Mouse (Mus musculus): ENCODE measurements around the gene Igll1.
"Not testable (repeated sequence)": the region's sequence is repeated elsewhere in the genome, so short reads cannot be mapped to it uniquely, and the experiment has no call there.

Gene Igll1

DNA sequence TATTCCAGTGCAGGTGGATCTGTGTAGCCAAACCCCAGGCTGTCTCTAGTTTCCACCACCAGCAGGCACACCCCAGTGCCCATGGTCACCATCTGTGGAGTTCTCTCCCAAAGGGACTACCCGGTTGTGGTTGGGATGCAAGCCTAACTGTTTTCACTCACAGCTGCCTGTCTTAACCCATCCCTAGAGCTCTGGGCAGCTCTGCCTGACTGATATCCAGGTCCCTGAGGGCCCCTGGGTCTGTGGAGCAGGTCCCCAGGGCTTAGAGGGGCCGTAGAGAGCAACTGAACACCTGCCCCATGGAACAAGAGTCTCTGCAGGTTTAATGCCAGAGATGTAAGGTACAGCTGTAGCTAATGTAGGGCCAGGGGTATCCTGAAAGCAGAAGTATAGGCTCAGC is at the start of gene Igll1:
Gene Igll1, minus strand, starts transcription at position 8 of the 400 bp plus-strand sequence.
- DNase-seq (ENCODE audit: extremely low read depth, low read depth), result no peak

DNA sequence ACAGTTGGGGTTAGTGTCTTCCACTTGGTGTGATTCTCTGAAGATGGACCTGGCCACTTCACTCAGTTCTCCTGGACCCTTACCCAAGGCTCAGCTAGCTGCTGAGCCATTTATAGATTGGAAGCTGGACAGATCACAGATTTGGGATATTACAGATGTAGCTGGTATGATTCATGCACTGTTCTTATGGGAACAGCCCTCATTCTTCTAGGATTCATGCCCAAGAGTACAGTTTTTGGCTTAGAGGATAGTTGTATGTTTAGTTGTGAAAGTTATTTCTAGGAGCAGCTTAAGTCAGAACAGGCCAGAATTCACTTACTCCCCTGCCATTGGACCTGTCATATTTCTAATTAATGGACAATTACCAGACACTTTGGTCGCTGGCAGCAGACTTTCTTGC is 49.7 kb upstream of the Igll1 start:
- no peak for DNase-seq (ENCODE audit: extremely low read depth, low read depth)

DNA sequence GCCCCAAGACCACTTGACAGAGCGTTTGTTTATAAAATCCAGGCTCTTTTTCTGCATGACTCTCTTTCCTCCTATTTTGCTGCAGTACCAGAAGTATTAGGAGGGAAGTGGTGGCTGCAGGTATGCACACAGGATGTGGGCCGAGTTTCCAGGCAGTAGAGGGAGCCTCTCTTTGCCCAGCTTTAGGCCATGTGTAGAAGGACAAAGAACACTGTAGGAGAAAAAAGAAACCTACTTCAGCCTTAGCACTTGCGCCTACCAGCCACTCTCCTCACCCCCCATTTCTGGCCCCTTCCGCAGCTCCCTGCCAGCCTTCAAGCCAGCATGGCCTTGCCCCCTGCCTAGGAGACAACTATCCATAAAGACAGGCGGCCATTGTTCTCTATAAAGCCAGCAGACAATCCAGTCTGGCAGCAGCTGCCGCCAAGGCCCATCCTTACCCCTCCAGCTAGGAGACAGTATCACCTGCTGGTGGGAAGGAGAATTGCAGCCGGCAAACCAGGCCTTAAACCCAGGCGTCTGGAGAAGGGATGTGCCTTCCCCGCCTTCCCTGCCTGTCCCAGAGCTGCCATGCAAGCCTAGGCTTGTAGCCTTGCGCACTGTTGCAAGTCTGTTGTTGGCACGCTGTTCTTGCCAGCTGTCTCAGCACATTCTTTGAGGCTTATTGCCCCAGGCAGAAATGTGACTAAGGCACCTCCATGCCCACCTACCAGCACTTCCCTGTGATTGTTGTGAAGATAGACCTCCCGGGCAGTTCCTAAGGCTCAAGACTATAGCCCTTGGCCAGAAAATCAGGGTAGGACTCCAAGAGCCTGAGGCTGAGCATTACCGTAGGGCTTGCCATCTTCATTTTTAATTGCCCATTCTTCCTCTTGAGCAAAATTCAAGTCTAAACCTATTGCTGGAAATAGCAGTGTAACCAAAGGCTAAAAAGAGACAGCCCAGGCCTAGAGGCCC is 48.1 kb upstream of the Igll1 start:
- peak; percentile 19 for DNase-seq (ENCODE audit: extremely low read depth, low read depth)

DNA sequence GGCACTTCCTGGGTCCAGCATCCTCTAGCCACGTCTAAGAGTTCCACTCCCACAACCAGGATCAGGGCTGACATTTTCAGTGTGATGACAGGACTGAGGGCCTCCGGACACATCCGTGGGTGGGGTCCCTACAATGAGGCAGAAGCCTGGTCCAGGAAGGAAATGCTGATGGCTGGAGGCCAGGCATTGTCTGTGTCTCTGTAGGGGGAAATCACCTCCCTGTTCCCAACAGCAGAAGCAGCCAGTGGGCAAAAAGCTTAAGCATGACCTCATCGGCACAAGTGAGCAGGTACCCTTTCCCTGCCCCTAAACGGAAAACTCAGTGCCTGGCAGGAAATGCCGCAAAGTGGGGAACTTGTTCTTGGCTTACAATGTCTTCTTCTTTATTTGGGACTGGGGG is 44.0 kb upstream of the Igll1 start:
- no peak for DNase-seq (ENCODE audit: extremely low read depth, low read depth)

DNA sequence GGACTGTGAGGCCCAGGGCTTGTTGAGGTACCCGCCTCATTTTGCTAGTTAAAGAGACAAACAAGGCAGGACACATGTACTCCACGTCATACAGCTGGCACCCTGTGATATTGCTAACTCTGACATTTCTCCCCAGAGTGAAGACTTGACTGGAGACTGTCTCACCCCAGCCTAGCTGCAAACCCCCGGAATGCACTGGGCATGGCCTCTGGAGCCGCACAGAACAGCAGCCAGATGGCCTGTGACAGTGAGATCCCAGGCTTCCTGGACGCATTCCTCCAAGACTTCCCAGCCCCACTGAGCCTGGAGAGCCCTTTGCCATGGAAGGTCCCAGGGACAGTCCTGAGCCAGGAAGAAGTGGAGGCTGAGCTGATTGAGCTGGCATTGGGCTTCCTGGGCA is 39.4 kb upstream of the Igll1 start:
- no peak for DNase-seq (ENCODE audit: extremely low read depth, low read depth)

DNA sequence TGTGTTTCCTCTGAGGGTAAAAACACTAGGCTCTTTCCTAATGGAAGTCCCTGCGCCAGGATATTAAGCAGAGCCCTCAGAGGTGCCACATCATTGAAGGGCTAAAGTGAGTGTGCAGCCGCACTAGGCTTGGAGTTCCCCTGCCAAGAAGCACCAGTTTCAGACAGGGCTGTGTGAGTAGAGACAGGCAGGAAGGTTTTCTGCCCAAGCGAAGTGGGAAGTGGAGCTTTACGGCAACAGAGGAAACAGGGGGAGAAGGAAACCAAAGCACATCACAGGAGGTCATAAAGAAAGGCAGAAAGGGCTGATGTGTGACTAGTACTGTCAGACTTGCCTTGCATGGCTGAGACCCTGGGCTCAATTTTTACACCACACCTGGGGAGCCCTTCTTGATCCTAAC is 38.5 kb upstream of the Igll1 start:
- no peak for DNase-seq (ENCODE audit: extremely low read depth, low read depth)

DNA sequence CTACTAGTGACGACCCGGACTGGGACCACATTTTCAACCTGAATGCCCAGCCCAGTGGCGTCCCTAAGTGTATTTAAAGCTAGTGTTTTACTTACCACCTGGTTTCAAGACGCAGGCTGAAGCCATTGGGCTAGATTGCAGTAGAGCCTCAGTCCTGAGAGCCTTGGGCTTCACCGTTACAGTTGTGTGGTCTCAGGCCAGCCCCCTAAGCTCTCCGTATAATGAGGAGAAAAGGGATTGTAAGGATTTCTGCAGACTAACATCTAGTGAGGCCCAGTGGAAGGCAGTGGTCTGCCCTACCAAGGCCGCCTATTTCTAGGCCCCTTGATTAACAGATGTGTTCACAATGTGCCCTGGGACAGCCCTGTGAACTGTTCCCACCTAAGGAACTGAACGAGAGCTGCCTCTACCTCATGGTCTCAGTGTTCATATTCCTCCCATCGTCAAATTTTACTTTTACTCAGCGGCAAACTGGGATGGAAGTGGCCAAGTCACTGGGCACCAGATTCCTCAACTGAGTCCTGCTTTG is 33.3 kb upstream of the Igll1 start:
- DNase-seq (ENCODE audit: extremely low read depth, low read depth), result peak; percentile 11

DNA sequence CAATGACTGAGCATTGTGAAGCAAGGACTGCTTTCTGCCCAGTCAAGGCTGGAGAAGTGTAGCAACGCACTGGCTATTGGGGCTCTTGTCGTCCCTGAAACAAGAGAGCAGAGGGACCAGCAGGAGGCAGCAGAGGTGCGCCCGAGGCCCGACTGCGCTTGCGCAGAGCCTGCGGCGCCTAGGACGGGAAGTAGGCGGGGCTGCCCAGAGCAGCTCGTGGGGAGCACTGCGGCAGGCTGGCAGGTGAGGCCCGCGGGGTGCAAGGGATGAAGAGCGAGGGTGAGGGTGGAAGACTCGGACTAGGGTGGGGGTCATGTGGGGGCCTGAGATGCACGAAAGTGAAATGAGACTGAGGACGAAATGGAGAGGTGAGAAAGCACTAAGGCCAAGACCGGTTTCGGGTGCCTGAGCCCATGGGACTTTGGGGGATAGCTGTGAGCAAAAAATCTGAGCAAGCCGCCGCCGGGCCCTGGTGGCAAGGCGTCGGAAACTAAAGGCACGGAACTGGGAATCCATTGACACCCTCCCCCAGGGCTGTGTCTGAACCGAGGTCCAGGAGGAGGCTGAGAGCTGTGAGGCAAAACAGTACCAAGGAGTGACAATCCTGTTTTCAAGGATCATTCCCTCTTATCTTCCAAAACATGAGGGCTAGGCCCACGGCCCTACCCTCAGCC is 32.7 kb upstream of the Igll1 start, which contains the start of gene Ppm1f:
Gene Ppm1f, plus strand, starts transcription at position 88 of the 674 bp plus-strand sequence.
- DNase-seq (ENCODE audit: extremely low read depth, low read depth), result peak; percentile 76

DNA sequence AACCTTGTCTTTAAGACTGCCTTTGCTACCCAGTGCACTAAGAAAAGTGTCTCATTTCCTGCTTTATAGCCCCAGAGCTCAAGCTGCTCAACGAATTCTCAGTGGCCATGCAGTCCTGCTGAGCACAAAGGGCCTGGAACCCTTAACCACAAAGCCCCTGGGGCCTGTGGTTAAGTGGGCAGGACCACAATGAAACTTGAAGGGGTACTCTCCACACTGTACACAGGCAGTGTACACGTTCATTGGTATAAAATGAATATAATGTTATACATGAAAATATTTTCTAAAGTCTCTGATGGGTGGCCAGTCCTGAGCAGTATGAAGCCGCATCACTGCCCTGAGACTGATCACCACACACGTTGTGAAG is 32.2 kb upstream of the Igll1 start:
- DNase-seq (ENCODE audit: extremely low read depth, low read depth), result no peak

DNA sequence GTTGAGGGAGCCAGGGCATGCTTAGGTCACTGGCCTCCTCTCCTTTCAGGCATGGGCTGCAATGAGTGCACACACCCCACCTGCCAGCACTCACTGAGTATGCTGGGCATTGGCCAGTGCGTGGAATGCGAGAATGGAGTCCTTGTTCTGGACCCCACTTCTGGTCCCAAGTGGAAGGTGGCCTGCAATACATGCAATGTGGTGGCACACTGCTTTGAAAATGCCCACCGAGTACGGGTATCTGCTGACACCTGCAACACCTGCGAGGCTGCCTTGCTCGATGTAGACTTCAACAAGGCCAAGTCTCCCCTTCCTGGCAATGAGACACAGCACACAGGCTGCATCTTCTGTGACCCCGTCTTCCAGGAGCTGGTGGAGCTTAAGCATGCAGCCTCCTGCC is 28.6 kb upstream of the Igll1 start:
- no peak for DNase-seq (ENCODE audit: extremely low read depth, low read depth)

DNA sequence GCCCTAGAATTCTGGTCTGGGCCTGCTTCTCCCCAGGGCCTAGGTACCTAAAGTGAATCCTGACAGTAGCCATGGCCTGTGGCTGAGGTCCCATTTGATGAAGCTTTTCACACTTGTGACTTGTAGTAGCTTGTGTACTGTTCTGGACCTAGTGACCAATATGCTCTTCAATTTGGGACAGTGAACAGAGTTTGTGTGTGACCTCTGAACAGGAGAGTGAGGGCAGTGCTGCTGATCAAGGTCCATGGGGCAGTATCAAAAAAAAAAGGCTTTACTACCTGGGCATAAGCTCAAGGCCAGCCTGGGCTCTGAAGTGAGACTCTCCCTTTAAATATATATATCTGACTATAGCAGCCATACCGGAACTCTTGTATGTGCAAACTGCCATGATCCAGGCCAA is 24.6 kb upstream of the Igll1 start:
- DNase-seq (ENCODE audit: extremely low read depth, low read depth), result no peak

DNA sequence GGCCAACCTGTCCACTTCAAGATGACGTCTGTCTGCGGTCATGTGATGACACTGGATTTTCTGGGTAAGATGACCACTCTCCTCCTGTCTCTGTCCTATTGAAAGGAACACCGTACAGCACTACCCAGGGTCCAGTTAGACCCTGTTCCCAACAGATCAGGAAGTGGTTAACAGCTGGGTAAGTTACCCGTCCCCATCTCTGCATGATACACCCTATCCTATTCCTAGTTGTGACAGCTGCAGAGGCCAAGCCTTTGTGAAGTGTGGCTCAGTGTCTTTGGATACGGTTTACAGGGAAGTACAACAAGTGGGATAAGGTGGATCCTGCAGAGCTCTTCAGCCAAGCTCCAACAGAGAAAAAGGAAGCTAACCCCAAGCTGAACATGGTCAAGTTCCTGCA is 15.2 kb upstream of the Igll1 start:
- no peak for DNase-seq (ENCODE audit: extremely low read depth, low read depth)

DNA sequence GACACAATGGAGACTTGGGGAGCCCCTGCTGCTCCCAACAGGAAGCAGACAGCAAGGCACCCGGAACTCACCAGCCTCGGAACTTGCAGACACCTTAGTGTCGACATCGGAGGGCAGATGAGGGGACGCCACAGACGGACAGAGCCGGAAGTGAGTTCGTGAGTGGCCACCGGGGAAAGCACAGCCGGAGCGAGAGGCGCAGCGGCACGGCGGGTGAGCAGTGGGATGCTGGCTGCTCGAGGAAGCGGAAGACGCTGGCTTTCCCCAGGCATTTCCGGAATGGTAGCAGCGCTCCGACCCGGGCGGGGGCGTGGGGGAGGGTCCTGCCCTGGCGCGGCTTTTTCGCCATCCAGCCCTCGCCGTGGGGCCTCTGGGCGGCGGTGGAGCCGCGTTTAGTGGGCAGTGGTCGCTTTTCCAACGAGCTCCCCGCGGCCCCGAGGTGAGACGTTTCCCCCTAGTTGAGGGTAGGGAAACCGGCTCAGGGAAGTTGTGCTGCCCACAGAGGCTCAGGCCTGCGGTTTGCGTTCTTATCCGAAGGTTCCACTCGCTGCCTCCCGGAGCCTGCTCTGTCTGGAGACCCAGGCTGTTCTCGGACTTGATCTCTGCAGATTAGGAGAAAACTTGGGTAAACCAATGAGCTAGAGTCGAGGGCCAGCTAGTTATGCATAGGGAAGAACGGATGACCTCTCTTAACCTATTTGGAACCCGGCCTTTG is 7.0 kb upstream of the Igll1 start, which contains the start of the genes Top3b and Vpreb1:
Gene Top3b, plus strand, starts transcription at position 120 of the 715 bp plus-strand sequence.
Gene Vpreb1, minus strand, starts transcription at position 227 of the 715 bp plus-strand sequence.
- peak; percentile 90 for DNase-seq (ENCODE audit: extremely low read depth, low read depth)

DNA sequence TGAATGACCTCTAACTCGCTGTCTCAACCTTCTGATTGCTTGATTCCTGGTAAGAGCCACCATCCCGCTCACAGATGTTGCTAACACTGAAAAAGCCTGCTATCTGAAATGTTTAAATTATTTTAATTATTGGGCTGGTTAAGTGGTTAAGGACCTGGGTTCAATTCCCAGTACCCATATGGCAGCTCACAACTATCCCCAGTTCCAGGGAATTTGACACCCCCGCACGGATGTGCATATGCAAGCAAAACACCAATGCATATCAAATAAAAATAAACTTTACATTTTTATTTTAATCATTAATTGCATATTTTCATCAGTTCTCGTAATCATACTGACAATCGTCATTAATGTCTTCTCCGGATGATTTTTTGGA is 6.4 kb upstream of the Igll1 start:
- no peak for DNase-seq (ENCODE audit: extremely low read depth, low read depth)

DNA sequence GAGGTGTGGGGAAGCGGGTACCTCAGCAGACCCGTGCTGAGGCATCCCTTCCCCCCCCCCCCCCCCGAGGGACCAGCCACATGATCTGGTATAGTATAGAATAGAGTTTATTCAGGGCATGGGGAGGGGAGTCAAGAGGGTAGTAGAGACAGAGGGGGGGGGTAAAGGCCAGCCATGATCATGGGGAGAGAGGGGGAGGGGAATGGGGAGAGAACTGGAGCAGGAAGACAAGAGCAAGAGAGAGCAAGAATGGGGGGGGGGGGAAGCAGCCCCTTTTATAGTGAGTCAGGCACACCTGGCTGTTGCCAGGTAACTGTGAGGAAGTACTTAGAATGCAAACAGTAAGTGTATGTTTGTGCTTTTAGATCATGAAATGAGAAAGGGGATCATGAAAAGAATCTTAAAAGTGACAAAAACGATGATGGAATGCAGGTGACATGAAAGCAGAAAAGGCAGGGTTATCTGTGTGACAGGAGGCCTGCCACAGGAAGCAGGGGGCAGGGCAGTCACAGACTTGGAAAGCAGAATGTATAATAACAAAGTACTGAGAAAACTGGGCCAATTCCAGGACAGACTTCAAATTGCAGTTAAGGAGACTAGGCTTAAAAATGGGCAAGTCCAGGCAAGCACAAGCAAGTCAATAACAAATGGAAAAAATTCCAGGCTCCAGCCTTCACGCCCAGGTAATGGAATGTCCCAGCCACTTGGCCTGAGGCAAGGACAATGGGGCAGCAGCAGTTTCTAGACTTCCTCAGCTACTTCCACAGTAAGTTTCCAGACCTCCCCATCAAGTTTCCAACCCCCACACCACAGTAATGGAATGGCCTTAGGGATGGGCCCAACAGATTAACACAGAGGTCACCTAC is 2.1 kb upstream of the Igll1 start:
- DNase-seq (ENCODE audit: extremely low read depth, low read depth), result no peak

DNA sequence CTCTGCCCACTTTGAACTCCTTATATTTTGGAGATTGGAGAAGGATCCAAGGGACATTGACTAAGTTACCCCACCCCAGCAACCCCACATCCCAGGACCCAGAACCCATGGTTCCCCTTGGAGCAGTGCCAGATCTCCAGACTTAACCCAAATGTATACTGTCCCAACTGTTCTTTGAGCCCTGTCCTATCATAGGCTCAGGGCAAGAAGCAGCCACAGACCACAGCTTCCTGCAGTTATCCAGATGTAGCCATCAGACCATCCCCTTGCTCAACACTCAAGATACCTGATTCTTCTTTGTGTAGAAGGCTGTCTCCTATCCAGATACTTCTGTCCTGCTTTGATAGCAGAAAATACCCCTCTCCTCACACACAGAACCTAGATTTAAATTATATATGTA is 1.4 kb upstream of the Igll1 start:
- DNase-seq (ENCODE audit: extremely low read depth, low read depth), result peak; percentile 76

DNA sequence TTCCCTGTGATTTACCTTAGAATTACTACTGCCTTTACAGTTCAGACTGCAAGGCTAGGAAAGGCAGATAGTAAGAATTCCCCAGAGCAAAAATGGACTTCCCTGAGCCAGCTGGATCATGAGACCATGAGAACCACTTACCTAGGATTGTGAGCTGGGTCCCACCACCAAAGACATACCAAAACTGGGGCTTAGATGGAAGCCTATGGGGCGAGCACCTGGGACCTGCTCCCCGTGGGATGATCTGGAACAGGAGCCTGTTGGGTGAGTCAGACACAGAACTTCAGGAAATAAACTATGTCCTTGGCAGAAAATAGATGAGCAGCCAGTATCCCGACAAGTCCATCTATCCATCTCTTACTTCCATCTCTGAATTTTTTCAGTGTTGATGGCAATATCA is 1.5 kb downstream of the Igll1 start:
- no peak for DNase-seq (ENCODE audit: extremely low read depth, low read depth)

DNA sequence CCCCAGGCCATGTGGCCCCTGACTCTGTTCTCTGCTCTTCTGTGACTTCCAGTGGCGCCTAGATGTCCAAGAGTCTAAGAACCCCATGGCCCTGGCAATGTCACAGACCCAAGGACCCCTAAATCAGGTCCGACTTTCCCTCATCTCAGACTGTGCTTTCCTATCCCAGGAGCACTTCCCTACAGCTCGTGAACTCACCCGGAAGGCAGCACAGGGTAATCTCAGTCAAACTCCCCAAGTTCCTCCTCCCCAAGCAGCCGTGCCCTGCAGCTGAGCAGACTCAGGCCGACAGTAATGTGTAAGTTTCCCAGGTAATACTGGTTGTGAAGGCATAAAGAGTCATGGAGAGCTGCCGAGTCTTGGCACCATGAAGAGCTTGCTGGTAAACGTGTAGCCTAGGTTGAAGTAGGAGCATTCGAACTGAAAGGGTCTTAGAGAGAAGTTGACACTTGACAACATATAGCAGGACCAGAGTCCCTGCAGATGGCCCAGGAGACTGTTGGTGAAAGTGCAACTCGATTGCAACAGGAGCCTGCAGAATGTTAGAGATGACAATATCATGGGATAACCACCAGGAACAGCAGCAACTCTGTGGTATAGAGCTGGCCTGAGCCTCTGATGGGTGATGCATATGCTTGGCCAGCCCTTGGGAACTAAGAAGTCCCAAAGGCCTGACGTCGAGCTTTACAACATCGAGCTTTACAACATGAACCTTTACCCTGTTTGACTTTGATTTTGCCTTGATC is 6.9 kb downstream of the Igll1 start:
- no peak for DNase-seq (ENCODE audit: extremely low read depth, low read depth)

DNA sequence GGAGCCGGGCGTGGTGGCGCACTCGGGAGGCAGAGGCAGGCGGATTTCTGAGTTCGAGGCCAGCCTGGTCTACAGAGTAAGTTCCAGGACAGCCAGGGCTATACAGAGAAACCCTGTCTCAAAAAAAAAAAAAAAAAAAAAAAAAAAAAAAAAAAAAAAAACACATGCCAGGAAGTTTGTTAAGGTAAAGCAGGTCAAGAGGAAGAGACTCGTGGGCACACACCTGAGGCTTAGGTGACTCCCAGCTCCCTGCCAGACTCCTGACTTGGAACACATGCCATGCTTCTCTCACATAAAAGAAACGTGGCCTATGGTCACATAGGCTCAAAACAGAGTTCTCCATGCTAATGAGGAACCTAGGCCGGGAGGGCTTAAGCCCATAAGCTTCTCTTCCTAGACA is 7.7 kb downstream of the Igll1 start:
- not testable (repeated sequence) for DNase-seq (ENCODE audit: extremely low read depth, low read depth)

DNA sequence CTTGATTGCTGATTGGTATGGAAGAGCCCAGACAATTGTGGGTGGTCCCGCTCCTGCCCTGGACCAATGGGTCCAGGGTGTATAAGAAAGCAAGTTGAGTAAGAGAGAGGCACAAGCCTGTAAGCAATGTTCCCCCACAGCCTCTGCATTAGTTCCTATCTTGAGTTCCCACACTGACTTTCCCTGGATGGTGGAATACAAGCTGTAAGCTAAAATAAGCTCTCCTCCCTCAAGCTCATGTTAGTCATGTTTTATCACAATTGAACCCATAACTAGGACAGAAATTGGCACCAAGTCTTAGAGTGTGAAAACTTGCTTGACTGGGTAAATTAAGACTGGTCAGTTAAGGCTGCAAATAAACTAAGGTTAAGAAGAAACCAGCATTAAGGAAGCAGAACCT is 8.2 kb downstream of the Igll1 start:
- DNase-seq (ENCODE audit: extremely low read depth, low read depth), result no peak
